Mouse (Mus musculus) midbrain, embryonic 10.5 days (tissue): ENCODE data around the gene Ints1. TPM values are rescaled to one million over a fixed set of nuclear protein-coding genes. Genes with fewer than 3 reads are reported as not detected.
"Not testable (repeated sequence)": the region's sequence is repeated elsewhere in the genome, so short reads cannot be mapped to it uniquely, and the experiment has no call there.

Experiments
- DNase-seq: peaks from one replicate; pipeline ENCODE4 v3.0.0-alpha.2; 2017; ENCODE audit warnings: low spot score
- H3K27ac ChIP-seq: fragments of 300-500 bp; sonication (generic); replicated peaks from 2 replicates; pipeline ENCODE4 v1.5.1; 2016; ENCODE audit warnings: mild to moderate bottlenecking
- H3K27me3 ChIP-seq: fragments of 300-500 bp; sonication (generic); 2 replicates; pipeline ENCODE4 v1.6.1; 2016; ENCODE audit warnings: low read depth, mild to moderate bottlenecking; ENCODE audit not compliant: poor library complexity, severe bottlenecking
- H3K36me3 ChIP-seq: fragments of 300-500 bp; sonication (generic); 2 replicates; pipeline ENCODE4 v1.6.1; 2016; ENCODE audit warnings: mild to moderate bottlenecking, moderate library complexity
- H3K4me1 ChIP-seq: fragments of 300-500 bp; sonication (generic); 2 replicates; pipeline ENCODE4 v1.6.1; 2016
- H3K4me3 ChIP-seq: fragments of 300-500 bp; sonication (generic); 2 replicates; pipeline ENCODE4 v1.5.1; 2016; ENCODE audit warnings: mild to moderate bottlenecking, moderate library complexity
- H3K9me3 ChIP-seq: fragments of 300-500 bp; sonication (generic); replicated peaks from 2 replicates; pipeline ENCODE4 v1.6.1; 2016; ENCODE audit warnings: mild to moderate bottlenecking
- WGBS: fragments of 180-500 bp; shearing (Covaris S2); methylation state at CpG from one replicate; pipeline ENCODE4 v1.1.7; 2016; 5-methylcytosine and 5-hydroxymethylcytosine counted together
- polyA plus RNA-seq: library from polyadenylated mRNA; unstranded; fragments of >200 nt; fragmentation: Nextera tagmentation; extraction: Ambion mirVana; gene quantifications from 2 replicates; pipeline ENCODE4 v1.2.1, GENCODE M21; 2016

Gene Ints1
- polyA plus RNA-seq, 1 experiment from 2014 or later, result 33.4 TPM

DNA sequence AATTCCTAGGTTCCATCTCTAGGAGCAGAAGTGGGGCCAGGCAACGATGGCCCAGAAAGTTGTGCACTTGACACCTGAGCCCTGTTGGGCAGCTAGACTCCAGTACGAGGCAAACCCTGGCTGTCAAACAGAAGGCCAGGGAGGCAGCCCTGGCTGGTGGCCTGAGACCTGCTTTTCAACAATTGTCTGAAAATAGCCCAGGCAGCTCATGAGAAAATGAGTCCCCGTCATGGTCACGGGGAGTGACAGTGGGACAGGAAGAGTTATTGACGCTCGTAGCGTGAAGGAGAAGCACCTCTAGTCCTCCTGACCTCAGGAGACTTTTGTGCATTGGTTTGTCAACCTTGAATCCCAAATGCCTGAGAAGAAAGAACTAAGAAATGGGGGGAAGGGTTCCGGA lies 5.9 kb upstream of the Ints1 start:
- Histone ChIP-seq H3K36me3 (no peaks in the 10 kb centered on the region), H3K4me3 (no peak overlapping the region), H3K9me3 (no peaks in the 10 kb centered on the region), H3K4me1 (no peaks in the 10 kb centered on the region), H3K27ac (no peak overlapping the region), H3K27me3 (no peaks in the 10 kb centered on the region)
- WGBS, result 87% methylated on average over 8 of the region's 8 CpGs
- no peak for DNase-seq

DNA sequence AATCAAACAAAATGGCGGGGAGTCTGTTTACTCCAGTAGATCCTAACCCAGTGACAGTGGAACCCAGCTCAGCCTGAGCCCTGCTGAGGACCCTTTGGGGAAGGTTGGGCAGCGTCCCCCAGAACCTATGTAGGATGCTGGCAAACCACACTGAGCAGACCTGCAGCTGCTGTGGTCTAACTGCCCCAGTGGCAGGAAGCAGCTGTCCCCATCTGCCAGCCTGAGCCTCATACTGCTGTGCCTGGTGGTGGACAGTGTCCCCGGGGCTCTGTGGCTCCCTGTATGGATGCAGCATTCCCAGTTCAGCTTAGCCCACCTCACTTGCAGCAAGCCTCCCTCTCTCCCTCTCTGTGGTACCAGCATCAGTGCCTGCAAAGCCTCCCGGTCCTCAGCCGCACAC lies 1.5 kb upstream of the Ints1 start:
- Histone ChIP-seq H3K27me3 (no peaks in the 10 kb centered on the region), H3K9me3 (no peaks in the 10 kb centered on the region), H3K27ac (no peak overlapping the region), H3K36me3 (peaks cover 23% of the 10 kb centered on the region), H3K4me1 (peaks cover 13% of the 10 kb centered on the region), H3K4me3 (no peak overlapping the region)
- WGBS, result 83% methylated on average over 5 of the region's 5 CpGs
- DNase-seq, result no peak

DNA sequence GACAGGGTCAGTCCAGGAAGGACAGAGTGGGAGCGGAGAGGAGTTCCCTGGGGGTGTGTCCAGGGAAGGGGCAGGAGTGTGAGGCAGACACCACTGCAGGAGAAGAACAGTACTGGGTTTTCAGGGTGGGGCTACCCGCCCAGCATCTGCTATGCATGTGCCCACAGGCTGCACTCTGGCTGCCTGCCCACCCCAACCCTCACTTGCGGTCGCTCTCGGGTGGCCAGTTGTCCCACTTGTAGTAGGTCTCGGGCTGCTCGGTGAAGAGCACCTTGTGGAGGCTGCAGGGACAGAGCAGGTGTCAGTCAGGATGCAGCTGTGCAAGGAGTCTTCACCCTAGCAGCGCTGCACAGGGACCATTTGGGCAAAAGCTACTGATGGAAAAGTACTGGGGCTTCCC lies 7.3 kb downstream of the Ints1 start:
- H3K36me3 ChIP-seq, result peaks cover 100% of the 10 kb centered on the region
- 94% methylated on average over 8 of the region's 8 CpGs for WGBS

DNA sequence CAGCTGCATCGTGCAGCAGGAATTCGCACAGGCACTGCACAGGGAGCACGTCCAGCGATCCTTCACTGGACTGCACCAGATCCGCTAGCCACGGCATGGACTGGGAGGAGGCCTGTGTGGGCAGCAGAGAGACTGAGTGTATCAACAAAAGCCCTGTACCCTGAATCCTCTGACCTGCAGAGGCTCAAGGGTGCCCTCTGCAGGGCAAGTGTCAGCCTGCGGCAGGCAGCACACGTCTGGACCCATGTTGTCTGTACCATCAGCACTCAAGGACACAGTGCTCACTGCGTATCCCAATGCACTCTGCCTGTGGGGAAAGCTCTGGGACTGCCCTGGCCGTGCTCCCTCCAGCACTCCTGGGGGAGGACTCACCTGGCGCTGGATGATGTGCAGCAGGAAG lies 11.2 kb downstream of the Ints1 start:
- Histone ChIP-seq H3K36me3 (peaks cover 100% of the 10 kb centered on the region), H3K4me3 (no peak overlapping the region), H3K27ac (no peak overlapping the region), H3K27me3 (no peaks in the 10 kb centered on the region), H3K4me1 (no peaks in the 10 kb centered on the region), H3K9me3 (no peaks in the 10 kb centered on the region)
- WGBS, result 73% methylated on average over 11 of the region's 11 CpGs
- DNase-seq, result no peak

More for the DNA sequence above, 7.3 kb downstream of the Ints1 start:
- Histone ChIP-seq H3K4me3 (no peak overlapping the region), H3K27me3 (no peaks in the 10 kb centered on the region), H3K27ac (no peak overlapping the region), H3K9me3 (no peaks in the 10 kb centered on the region), H3K4me1 (no peaks in the 10 kb centered on the region)
- DNase-seq, result no peak

DNA sequence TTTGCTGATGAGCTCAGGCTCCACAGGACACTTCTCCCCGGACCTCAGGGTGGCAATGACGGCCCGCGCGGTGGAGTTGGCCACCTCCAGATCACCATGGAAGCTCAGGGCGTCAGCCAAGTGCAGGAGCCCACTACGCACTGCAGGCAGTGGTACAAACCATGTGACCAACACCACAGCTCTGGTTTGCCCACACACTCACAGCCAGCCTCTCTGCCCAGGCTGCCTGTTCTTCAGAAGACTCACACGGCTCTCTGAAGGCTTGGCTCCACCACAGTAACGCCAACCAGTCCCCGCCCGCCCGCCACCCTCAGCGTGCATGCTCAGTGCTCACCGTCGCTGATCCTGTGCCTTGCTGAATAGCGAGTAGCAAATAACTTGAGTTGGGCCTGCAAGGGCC lies 17.4 kb downstream of the Ints1 start:
- no peaks in the 10 kb centered on the region for H3K4me1 ChIP-seq
- no peak for DNase-seq
- no peak overlapping the region for H3K4me3 ChIP-seq
- H3K27ac ChIP-seq, result no peak overlapping the region
- H3K27me3 ChIP-seq, result no peaks in the 10 kb centered on the region
- peaks cover 100% of the 10 kb centered on the region for H3K36me3 ChIP-seq
- no peaks in the 10 kb centered on the region for H3K9me3 ChIP-seq
- 91% methylated on average over 16 of the region's 16 CpGs for whole genome bisulfite sequencing

DNA sequence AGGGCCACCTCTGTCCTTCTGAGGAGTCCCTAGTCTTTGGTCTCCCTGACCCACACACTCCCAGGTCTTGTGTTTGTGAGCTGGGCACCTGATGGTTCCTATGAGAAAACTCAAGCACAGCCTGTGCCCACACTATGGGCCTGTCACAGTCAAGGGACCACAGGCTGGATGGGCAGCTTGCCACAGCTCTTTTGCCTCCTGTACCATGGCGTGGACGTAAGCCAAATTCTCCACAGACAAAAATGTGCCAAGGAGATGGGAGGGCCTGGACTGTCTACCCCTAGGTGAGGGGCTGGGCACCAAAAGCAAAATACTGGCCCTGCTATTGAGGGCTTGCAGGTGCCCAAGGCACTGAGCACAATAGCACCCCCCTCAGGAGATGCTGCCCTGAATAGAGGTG lies 18.9 kb downstream of the Ints1 start:
- DNase-seq, result no peak
- Histone ChIP-seq H3K27ac (no peak overlapping the region), H3K36me3 (peaks cover 100% of the 10 kb centered on the region), H3K27me3 (no peaks in the 10 kb centered on the region), H3K4me1 (no peaks in the 10 kb centered on the region), H3K4me3 (no peak overlapping the region), H3K9me3 (no peaks in the 10 kb centered on the region)
- WGBS, result 97% methylated on average over 2 of the region's 2 CpGs

- no peak overlapping the region for H3K4me3 ChIP-seq
- no peaks in the 10 kb centered on the region for H3K9me3 ChIP-seq
- DNase-seq, result no peak
- H3K27ac ChIP-seq, result no peak overlapping the region
- H3K27me3 ChIP-seq, result no peaks in the 10 kb centered on the region
- peaks cover 100% of the 10 kb centered on the region for H3K36me3 ChIP-seq
- 91% methylated on average over 12 of the region's 12 CpGs for WGBS
- H3K4me1 ChIP-seq, result no peaks in the 10 kb centered on the region
Observed at GRCm38 (mm10) chr5:139756135-139756534, 19.3 kb downstream of the Ints1 start.

DNA sequence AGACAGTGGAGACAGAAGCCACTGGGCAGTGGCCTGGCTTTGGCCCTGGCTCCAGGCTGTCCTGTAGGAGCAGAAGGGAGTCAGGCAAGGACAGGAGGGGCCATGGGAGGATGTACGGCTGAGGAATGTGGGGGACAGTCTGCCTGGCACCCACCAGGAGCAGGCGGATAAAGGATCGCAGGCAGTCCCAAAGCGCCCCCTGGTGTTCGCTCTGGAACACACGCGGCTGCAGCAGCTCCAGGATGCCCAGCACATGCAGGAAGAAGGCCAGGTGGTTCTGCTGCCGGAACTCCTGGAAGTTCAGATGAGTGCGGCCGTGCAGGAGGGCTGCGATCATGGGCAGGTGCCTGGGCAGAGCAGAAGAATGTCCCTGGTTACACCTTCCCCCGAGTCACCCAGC lies 20.7 kb downstream of the Ints1 start:
- H3K27me3 ChIP-seq, result no peaks in the 10 kb centered on the region
- WGBS, result 39% methylated on average over 12 of the region's 12 CpGs
- no peak overlapping the region for H3K4me3 ChIP-seq
- no peaks in the 10 kb centered on the region for H3K4me1 ChIP-seq
- DNase-seq, result peak; percentile 63
- H3K27ac ChIP-seq, result no peak overlapping the region
- H3K9me3 ChIP-seq, result no peaks in the 10 kb centered on the region
- H3K36me3 ChIP-seq, result peaks cover 97% of the 10 kb centered on the region

- Histone ChIP-seq H3K4me1 (no peaks in the 10 kb centered on the region), H3K36me3 (peaks cover 58% of the 10 kb centered on the region), H3K4me3 (no peak overlapping the region), H3K9me3 (no peaks in the 10 kb centered on the region), H3K27ac (no peak overlapping the region), H3K27me3 (no peaks in the 10 kb centered on the region)
- peak; percentile 75 for DNase-seq
Observed at GRCm38 (mm10) chr5:139750535-139750934, 24.9 kb downstream of the Ints1 start.

- DNase-seq, result no peak
- WGBS, result 87% methylated on average over 16 of the region's 16 CpGs
- no peak overlapping the region for H3K27ac ChIP-seq
- H3K36me3 ChIP-seq, result peaks cover 49% of the 10 kb centered on the region
- H3K4me1 ChIP-seq, result no peaks in the 10 kb centered on the region
- no peak overlapping the region for H3K4me3 ChIP-seq
- H3K9me3 ChIP-seq, result no peaks in the 10 kb centered on the region
- no peaks in the 10 kb centered on the region for H3K27me3 ChIP-seq
Observed at GRCm38 (mm10) chr5:139749413-139750125, 25.9 kb downstream of the Ints1 start.

GRCm38 (mm10) chr5:139745771-139746170 lies 29.7 kb downstream of the Ints1 start:
- Histone ChIP-seq H3K27ac (no peak overlapping the region), H3K36me3 (peaks cover 11% of the 10 kb centered on the region), H3K27me3 (no peaks in the 10 kb centered on the region), H3K4me1 (no peaks in the 10 kb centered on the region), H3K9me3 (no peaks in the 10 kb centered on the region), H3K4me3 (no peak overlapping the region)
- 5% methylated on average over 3 of the region's 3 CpGs for WGBS
- peak; percentile 46 for DNase-seq

- not testable (repeated sequence) for DNase-seq, H3K4me3 ChIP-seq, H3K27me3 ChIP-seq, H3K4me1 ChIP-seq, H3K27ac ChIP-seq, H3K36me3 ChIP-seq, H3K9me3 ChIP-seq
- WGBS, result 75% methylated on average over 3 of the region's 3 CpGs
Observed at GRCm38 (mm10) chr5:139742640-139743039, 32.8 kb downstream of the Ints1 start.

- Histone ChIP-seq H3K9me3 (no peaks in the 10 kb centered on the region), H3K4me3 (no peak overlapping the region), H3K27me3 (peaks cover 37% of the 10 kb centered on the region), H3K36me3 (no peaks in the 10 kb centered on the region), H3K4me1 (peaks cover 27% of the 10 kb centered on the region), H3K27ac (no peak overlapping the region)
- 79% methylated on average over 7 of the region's 7 CpGs for WGBS
- DNase-seq, result no peak
Observed at GRCm38 (mm10) chr5:139738592-139739315, 36.7 kb downstream of the Ints1 start.
